Mouse (Mus musculus): ENCODE data around the gene Nip7. TPM values are rescaled to one million over a fixed set of nuclear protein-coding genes. Genes with fewer than 3 reads are reported as not detected.
"Not testable (repeated sequence)": the region's sequence is repeated elsewhere in the genome, so short reads cannot be mapped to it uniquely, and the experiment has no call there.

The Nip7 gene
- polyA plus RNA-seq, 2 experiments = 28.8 to 55.8 TPM

DNA sequence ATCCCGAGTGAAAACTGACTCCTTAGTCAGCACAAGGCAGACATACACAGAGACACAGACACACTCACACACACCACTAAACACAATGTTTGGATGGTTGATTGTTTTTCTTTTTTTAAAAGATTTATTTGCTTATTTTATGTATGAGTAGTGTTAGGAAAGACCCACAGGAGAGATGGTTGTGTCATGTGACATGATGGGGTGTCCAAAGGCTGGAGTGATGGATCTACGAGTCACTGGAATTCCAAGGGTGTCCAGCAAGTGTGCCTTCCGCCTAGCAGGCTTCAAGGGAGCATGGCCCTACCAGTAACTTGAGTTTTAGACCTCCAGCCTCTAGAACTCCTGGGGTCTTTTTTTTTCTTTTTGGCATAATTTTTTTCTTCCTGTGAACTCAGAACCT is 27.4 kb upstream of the Nip7 start:
- Histone ChIP-seq H3K4me2 (ENCODE audit: low read depth) (no peak overlapping the region), H3K4me1 (replicated peaks; ENCODE audit: control insufficient read depth in 2 of 2, insufficient read depth in 2 of 2, low read length in 1 of 2) (peaks cover 10 to 25% of the 10 kb centered on the region in 2 experiments), H3K4me3 (ENCODE audit: insufficient read depth in 1 of 2, low read depth in 2 of 2, low read length in 2 of 2) (no peak overlapping the region), H3K36me3 (replicated peaks; ENCODE audit: control insufficient read depth, insufficient read depth, low read depth) (no peaks in the 10 kb centered on the region), H3K9me3 (ENCODE audit: control insufficient read depth, low read length) (no peaks in the 10 kb centered on the region), H3K27me3 (ENCODE audit: control insufficient read depth, insufficient read depth, low read length) (no peaks in the 10 kb centered on the region), H3K9ac (replicated peaks) (no peak overlapping the region), H3K27ac (no peak overlapping the region)
- DNase-seq (ENCODE audit: low read depth in 3 of 3, low spot score in 3 of 3) = no peak
- no peak for TF ChIP-seq EP300 (IDR thresholded peaks at IDR 0.05; ENCODE audit: low read depth)
- no peak for TF ChIP-seq CTCF (IDR thresholded peaks at IDR 0.05; ENCODE audit: low read depth)
- ATAC-seq (ENCODE audit: insufficient read depth) = no peak
- WGBS (ENCODE audit: insufficient replicate concordance) = 70% methylated on average over 3 of the region's 3 CpGs

DNA sequence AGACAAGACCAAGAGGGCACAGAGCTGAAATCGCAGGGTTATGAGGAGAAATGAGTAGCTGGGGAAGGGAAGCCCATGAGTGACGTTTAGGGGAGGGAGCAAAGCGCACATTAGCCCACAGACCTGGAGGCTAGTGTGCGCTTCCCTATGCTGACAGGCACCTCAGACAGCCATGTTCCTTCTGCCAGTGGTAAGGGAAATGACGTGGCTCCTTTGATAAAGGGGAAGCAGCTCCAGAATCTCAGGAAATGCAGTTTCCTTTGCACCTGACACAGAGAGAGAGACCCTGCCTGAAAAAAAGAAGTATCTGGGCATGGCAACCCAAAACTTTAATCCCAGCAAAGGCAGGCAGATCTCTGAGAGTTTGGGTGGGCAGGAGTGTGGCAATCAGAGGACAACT is 26.6 kb upstream of the Nip7 start:
- no peak for TF ChIP-seq EP300 (IDR thresholded peaks at IDR 0.05; ENCODE audit: low read depth)
- TF ChIP-seq CTCF (IDR thresholded peaks at IDR 0.05; ENCODE audit: low read depth) = no peak
- Histone ChIP-seq H3K4me1 (replicated peaks; ENCODE audit: control insufficient read depth in 2 of 2, insufficient read depth in 2 of 2, low read length in 1 of 2) (peaks cover 10 to 25% of the 10 kb centered on the region in 2 experiments), H3K9me3 (ENCODE audit: control insufficient read depth, low read length) (no peaks in the 10 kb centered on the region), H3K4me3 (ENCODE audit: insufficient read depth in 1 of 2, low read depth in 2 of 2, low read length in 2 of 2) (no peak overlapping the region), H3K9ac (replicated peaks) (no peak overlapping the region), H3K4me2 (ENCODE audit: low read depth) (no peak overlapping the region), H3K36me3 (replicated peaks; ENCODE audit: control insufficient read depth, insufficient read depth, low read depth) (no peaks in the 10 kb centered on the region), H3K27ac (no peak overlapping the region), H3K27me3 (ENCODE audit: control insufficient read depth, insufficient read depth, low read length) (no peaks in the 10 kb centered on the region)
- WGBS (ENCODE audit: insufficient replicate concordance) = 40% methylated on average over 5 of the region's 5 CpGs
- no peak for ATAC-seq (ENCODE audit: insufficient read depth)
- DNase-seq (ENCODE audit: low read depth in 3 of 3, low spot score in 3 of 3) = peak in 1 of 3 experiments; percentile 20

DNA sequence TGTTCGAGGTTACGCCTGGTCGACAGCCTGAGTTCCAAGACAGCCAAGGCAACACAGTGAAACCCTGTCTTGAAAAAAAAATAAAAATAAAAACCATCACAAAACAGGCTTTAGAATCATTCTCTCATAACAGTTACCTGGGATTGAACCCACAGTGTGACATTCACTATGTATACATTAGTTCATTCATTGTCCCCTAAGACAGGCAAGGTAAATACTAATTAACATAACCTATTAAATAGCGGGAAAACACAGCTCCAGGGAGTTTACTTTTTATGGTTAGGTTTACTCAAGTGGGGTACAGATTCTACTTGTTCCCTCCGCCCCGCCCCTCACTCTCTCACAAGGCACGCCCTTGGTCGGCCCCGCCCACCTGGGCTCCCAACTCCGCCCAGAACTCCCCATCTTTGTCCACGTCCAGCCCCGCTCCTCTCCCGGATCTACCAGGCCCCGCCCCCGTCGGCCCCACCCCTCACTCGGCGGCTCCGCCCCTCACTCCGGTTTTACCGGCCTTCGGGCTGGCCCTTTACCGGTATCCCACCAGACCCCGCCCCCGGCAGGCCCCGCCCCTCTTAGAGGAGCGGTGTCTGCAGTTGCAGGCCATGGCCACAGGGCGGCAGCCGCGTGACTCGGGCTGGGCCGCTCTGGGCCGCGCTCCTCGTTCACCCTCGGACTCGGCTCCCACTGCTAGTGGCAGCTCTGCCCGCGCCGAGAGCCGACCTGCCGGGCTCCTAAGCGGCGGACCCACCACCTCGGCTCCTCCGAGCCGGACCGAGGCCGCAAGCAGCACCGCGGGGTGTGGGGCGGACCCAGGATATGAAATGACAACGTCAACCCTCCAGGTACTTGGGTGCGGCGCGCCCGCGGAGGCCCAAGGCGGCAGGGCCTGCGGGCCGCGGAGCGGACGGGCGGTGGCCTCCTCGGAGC is 25.8 kb upstream of the Nip7 start, which contains the start of gene Vps4a:
Gene Vps4a, plus strand, starts transcription at position 573 of the 927 bp plus-strand sequence.
- H3K27ac ChIP-seq = peak within 1 kb of the TSS; percentile 10; the same call in 1 of the 2 replicates
- H3K4me2 ChIP-seq (ENCODE audit: low read depth) = peak within 1 kb of the TSS; percentile 92
- H3K4me1 ChIP-seq (replicated peaks; ENCODE audit: control insufficient read depth in 2 of 2, insufficient read depth in 2 of 2, low read length in 1 of 2) = peaks cover 10 to 25% of the 10 kb centered on the region in 2 experiments
- peak within 1 kb of the TSS; percentile 76 for H3K9ac ChIP-seq (replicated peaks)
- no peak for TF ChIP-seq EP300 (IDR thresholded peaks at IDR 0.05; ENCODE audit: low read depth)
- peak; percentile 91 for TF ChIP-seq CTCF (IDR thresholded peaks at IDR 0.05; ENCODE audit: low read depth)
- no peaks in the 10 kb centered on the region for H3K36me3 ChIP-seq (replicated peaks; ENCODE audit: control insufficient read depth, insufficient read depth, low read depth)
- ATAC-seq (ENCODE audit: insufficient read depth) = peak; percentile 96
- no peaks in the 10 kb centered on the region for H3K9me3 ChIP-seq (ENCODE audit: control insufficient read depth, low read length)
- no peaks in the 10 kb centered on the region for H3K27me3 ChIP-seq (ENCODE audit: control insufficient read depth, insufficient read depth, low read length)
- 4% methylated on average over 64 of the region's 66 CpGs for WGBS (ENCODE audit: insufficient replicate concordance)
- H3K4me3 ChIP-seq (ENCODE audit: insufficient read depth in 1 of 2, low read depth in 2 of 2, low read length in 2 of 2) = peak within 1 kb of the TSS; percentile 70 to 76
- DNase-seq (ENCODE audit: low read depth in 3 of 3, low spot score in 3 of 3) = peak; percentile 86 to 90 (median 88)

DNA sequence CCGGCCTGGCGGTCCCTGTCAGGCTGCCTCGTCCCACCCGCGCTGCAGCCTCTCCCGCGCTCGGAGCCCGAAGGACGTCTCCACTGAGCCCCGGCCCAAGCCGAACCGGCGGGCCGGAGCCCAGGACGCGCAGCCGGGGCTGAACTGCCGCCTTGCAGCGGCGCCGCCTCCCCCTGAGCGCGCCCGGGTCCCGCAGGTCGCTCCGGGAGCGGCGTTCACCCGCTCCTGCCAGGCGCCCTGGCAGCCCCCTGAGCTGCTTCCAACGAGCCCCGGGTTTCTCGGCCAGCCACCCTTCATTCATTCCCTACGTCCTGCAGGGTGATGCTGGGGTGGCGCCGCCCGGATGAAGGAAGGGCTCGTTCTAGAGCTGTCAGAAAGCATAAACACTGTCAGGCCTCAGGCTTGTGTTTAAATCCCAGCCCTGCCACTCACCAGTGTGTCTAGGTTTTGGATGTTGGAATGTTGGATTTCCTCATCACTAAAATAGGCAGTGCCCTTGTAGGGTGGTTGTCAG is 25.0 kb upstream of the Nip7 start:
- Histone ChIP-seq H3K4me1 (replicated peaks; ENCODE audit: control insufficient read depth in 2 of 2, insufficient read depth in 2 of 2, low read length in 1 of 2) (peaks cover 10 to 25% of the 10 kb centered on the region in 2 experiments), H3K4me3 (ENCODE audit: insufficient read depth in 1 of 2, low read depth in 2 of 2, low read length in 2 of 2) (peak overlapping the region; percentile 70 to 76), H3K4me2 (ENCODE audit: low read depth) (peak overlapping the region; percentile 92), H3K27ac (peak overlapping the region; percentile 10; the same call in 1 of the 2 replicates), H3K9me3 (ENCODE audit: control insufficient read depth, low read length) (no peaks in the 10 kb centered on the region), H3K27me3 (ENCODE audit: control insufficient read depth, insufficient read depth, low read length) (no peaks in the 10 kb centered on the region), H3K9ac (replicated peaks) (peak overlapping the region; percentile 76), H3K36me3 (replicated peaks; ENCODE audit: control insufficient read depth, insufficient read depth, low read depth) (no peaks in the 10 kb centered on the region)
- DNase-seq (ENCODE audit: low read depth in 3 of 3, low spot score in 3 of 3) = no peak
- WGBS (ENCODE audit: insufficient replicate concordance) = under 1% methylated on average over 40 of the region's 40 CpGs
- TF ChIP-seq EP300 (IDR thresholded peaks at IDR 0.05; ENCODE audit: low read depth) (no peak), CTCF (IDR thresholded peaks at IDR 0.05; ENCODE audit: low read depth) (no peak)
- ATAC-seq (ENCODE audit: insufficient read depth) = no peak

DNA sequence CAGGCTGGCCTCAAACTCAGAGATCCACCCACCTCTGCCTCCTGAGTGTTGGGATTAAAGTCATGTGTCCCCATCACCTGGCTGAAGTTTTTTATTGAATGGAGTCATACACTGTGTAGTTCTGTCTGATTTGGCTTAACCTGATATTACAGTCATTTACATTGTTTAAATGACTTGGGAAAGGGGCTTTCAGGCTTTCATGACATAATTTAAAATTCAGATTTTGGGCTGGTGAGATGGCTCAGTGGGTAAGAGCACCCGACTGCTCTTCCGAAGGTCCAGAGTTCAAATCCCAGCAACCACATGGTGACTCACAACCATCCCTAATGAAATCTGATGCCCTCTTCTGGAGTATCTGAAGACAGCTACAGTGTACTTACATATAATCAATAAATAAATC is 23.1 kb upstream of the Nip7 start:
- not testable (repeated sequence) for H3K9ac ChIP-seq (replicated peaks); H3K4me2 ChIP-seq (ENCODE audit: low read depth); H3K27ac ChIP-seq; DNase-seq (ENCODE audit: low read depth in 3 of 3, low spot score in 3 of 3); ATAC-seq (ENCODE audit: insufficient read depth); H3K27me3 ChIP-seq (ENCODE audit: control insufficient read depth, insufficient read depth, low read length); H3K9me3 ChIP-seq (ENCODE audit: control insufficient read depth, low read length); H3K36me3 ChIP-seq (replicated peaks; ENCODE audit: control insufficient read depth, insufficient read depth, low read depth); H3K4me3 ChIP-seq (ENCODE audit: insufficient read depth in 1 of 2, low read depth in 2 of 2, low read length in 2 of 2)
- H3K4me1 ChIP-seq (replicated peaks; ENCODE audit: control insufficient read depth in 2 of 2, insufficient read depth in 2 of 2, low read length in 1 of 2) = peaks cover 10 to 23% of the 10 kb centered on the region in 2 experiments
- WGBS (ENCODE audit: insufficient replicate concordance) = 84% methylated on average over 2 of the region's 2 CpGs
